Mouse (Mus musculus) cerebellum, adult 8-10 months (tissue): ENCODE measurements around the gene Brd3.

Experiments
- DNase-seq: peaks from one replicate; pipeline ENCODE4 v3.0.0; 2022

Brd3 gene

GRCm38 (mm10) chr2:27425161-27425611 lies 82.3 kb downstream of the Brd3 start:
- no peak for DNase-seq

DNA sequence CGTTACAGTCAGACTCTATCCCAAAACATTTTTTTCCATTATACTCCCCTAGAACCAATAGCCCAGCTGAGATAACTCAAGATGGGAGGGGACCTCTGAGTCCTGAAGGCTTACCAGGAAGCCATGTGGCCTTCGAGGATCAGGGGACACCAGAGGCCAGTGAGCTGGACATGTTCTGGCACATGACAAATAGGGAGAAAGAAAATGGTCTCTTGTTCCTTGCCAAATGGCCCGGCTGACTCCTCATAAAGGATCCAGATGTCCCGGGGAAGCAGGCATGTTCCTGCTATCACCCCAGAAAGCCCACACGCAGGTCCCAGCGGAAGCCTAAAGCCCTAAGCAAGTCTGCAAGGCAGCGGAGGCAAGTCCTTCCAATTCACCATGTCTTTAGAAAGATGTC lies 83.9 kb downstream of the Brd3 start:
- DNase-seq: no peak

DNA sequence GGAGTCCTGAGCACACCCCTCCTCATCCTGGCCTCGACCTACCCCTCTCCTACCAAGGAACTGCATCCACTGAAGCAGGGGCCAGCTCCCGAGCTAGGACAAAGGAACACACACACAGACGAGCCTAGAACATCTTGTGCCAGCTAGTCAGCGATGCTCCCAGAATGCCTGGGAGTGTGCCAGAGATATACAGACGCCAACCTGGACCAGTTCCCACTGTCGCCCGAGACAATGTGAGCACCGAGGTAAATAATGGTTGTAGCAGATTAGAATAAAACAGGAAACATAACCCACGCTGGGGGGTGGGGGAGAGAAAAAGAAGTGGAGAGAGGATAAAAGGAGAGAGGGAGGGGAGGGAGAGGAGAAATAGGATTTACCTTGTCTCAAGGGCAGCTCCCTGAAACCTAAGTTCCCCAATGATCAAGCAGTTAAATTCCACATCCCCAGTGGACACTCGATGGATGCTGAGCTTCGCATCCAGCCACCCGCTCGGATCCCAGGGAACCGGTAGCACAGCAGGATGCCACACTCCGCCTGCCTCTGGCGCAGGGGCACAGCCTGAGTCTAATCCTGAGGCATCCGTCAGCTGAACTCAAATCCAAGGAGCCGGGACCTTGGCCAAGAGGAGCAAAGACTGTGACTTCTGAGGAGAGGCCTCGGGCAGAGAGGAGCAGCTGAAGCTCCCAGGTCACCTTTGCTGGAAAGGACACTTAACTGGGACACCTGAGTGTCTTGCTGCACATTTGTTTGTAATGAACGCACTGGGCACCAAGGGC lies 86.0 kb downstream of the Brd3 start:
- DNase-seq: peak; percentile 49

DNA sequence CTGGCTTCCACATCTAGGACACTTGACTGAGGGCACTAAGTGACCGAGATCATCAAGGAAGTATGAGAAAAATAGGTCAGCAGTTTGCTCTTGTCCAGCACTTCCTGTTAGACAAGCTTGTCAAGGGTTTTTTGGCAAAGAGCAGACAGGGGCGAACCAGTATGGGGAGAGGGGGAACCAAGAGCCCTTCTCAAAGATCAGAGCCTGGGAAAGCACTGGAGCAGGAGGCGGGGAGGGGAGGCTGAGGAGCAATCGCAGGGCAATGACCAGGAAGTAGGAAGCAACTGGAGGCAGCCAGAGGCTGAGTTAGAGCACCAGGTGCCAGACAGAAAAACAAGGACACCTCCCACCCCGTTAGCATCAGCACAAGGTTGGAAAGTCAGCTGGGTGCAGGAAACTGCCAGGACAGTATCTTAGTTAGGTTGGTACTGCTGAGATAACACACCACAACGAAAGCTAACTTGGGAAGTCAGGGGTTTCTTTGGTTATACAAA lies 88.8 kb downstream of the Brd3 start:
- no peak for DNase-seq

DNA sequence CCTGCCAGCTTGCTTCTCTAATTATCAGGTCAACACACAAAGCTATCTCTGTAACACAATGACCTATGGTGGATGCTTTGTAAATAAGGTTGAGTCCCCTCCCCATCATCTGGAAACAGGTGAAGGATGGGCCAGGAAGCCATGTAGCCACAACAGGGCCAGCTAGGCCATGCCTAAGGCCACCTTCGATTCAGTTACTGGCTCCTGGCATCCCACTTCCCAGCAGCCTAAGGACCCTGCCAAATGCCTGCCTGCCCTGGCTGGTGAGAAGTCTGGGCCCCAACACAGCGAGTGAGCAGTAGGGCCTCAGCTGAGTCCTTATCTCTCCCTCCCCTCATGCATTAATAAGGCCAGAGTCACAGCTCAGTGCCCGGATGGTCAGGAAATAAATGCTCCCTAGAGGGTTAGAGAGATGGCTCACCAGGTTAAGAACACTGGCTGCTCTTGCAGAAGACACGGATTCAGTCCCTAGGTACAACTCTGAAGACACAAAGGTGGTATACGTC lies 89.8 kb downstream of the Brd3 start:
- DNase-seq: no peak

GRCm38 (mm10) chr2:27416425-27416824 lies 91.0 kb downstream of the Brd3 start:
- no peak for DNase-seq

DNA sequence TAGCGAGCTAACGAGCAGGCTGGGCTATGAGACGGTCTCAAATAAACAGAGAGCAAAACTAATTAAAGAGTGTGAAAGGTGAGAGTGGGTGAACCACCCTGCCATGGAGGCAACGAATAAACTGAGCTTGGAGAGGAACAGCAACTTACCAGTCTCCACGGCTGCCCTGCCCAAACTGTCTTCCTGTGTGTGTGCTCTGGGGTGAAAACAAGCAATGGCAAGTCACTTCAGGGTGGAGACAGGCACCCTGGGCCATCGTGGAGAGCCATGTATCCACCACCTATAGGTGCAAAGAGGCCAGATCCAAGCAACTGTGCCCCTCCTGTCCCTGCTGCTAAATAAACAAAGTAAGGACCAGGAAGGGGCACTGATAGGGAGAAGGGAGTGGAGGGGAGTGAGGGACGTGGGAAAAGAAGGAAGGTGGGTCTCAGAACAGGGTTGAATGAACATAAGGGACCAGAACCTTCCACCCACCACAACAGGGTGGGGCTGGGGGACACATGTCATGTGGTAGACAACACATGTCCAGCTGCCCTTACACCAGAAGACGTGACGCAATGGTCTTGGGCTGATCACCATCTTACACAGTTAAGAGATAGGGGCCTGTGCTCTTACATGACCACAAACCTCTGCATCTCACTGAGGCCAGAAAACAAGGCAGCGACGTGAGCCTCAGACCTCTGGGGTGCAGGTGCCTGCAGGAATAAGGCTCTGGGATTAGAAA lies 92.2 kb downstream of the Brd3 start:
- no peak for DNase-seq

GRCm38 (mm10) chr2:27413936-27414657 lies 93.4 kb downstream of the Brd3 start:
- no peak for DNase-seq

- no peak for DNase-seq
These were observed 93.9 kb downstream of the Brd3 start for GRCm38 (mm10) chr2:27413582-27413935.

DNA sequence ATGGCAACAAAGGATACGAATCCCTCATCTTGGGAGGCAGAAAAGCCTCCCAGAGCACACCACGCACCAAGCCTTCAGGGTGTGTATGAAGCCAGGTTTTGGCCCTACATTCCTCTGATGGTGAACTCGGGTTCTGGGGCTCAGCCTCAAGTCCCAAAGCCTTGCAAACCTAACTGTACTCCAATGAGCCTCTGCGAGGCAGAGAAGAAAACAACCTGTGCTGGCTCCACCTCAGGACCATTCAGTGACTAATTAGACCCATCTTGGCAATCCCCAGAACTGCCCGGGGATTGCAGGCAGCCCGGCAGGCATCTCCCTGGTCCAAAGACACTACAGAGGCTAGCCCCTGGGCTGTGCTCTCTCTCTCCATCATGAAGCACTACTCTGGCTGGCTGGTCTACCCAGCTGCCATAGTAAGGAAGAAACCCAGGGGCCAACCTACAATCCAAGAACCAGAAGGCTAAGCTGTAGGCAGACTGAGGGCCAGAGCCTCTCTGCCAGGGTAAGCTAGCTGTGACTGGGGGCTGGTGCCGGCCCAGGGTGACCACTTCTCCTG lies 95.1 kb downstream of the Brd3 start:
- DNase-seq: no peak

GRCm38 (mm10) chr2:27411688-27412174 lies 95.7 kb downstream of the Brd3 start:
- DNase-seq: no peak

GRCm38 (mm10) chr2:27410518-27411140 lies 96.8 kb downstream of the Brd3 start:
- no peak for DNase-seq

DNA sequence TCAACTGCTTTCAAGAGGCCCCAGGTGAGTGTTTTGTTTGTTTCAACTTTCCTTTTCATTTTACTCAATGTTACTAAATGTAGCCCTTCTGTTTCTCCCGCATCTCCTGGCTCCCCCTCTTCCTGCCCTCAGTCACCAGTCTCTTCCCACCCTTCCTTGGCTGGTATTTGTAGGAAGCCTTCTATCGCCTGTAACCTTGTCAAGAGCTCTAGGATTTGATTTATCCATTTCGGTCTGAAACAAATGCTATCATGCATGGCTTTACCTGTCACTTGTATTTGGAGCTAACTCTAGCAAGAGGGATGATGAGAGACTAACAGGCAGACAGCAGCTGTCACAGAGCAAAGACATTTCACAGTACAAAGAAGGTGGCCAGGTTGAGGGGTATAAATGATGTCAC lies 99.3 kb downstream of the Brd3 start:
- DNase-seq: no peak

GRCm38 (mm10) chr2:27406928-27407327 lies 100.5 kb downstream of the Brd3 start:
- no peak for DNase-seq

- DNase-seq: no peak
These were observed 102.2 kb downstream of the Brd3 start for GRCm38 (mm10) chr2:27405094-27405884.

DNA sequence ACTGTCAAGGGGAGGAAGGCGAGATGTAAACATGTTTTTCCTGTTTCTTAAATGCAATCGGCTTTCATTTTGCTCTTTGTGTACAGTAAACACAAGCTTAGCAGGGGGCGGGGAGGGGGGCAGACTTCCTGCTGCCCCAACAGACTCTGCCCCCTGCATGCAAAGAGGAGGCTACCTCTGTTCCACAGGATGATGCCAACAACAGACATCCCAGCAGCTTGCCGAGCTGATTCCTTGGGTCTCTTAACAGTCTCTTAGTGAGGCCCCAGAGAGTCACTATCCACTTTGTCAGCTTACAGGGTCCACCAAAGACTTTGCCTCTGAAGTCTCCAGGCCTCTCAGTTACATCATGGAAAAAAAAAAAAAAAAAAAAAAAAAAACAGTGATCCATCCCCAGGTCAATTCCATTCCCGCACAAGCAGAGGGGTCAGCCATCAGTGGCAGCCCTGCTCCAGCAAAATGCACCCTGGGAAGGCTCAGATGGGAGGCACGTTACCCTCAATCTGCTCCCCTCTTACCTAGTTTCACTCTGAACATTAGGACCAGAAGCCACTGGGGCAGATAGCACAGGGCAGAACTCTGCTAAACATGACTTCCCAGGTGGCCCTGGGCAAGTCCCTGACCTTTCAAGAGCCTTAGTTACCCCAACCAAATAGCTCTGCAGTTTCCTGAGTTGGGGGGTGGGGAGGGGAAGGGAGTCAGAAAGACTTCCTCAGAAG lies 102.9 kb downstream of the Brd3 start:
- no peak for DNase-seq

DNA sequence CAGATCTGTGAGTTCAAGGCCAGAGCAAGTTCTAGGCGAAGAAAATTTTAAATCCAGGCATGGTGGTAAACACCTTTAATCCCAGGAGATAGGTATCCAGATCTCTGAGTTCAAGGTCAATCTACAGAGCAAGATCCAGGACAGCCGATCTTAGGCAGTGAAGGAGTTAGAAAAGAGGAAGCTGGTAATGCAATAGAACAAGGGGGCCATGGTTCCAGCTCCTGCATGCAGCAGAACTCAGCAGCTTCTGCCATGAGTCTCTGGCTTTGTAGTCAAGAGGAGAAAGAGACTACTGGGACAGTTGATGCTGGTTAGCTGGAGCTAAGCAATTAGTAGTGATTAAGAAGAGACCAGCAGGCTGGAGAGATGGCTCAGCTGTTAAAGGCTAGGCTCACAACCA lies 105.9 kb downstream of the Brd3 start:
- DNase-seq: no peak

GRCm38 (mm10) chr2:27400083-27400482 lies 107.4 kb downstream of the Brd3 start:
- DNase-seq: no peak

GRCm38 (mm10) chr2:27396656-27397440 lies 110.6 kb downstream of the Brd3 start:
- DNase-seq: no peak
